Mouse (Mus musculus): ENCODE data around the gene Arhgef6.

DNA sequence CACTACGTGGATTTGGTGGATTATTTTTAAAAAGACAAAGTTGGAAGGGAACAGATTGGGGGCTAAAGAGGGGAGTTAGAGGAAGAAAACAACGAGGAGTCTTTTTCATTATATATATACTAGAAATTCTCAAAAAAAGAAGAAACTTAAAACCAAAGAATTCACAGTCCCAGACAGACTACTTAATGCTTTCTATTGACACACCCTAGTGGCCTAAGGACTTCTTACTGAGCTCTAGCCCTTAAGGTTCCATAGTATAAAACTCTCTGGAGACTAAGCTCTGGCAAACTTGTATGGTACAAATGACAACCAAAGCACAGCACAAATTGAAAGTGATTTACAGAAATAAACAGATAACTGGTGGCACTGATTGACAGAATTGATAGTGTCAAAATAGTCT lies 35.5 kb upstream of the Arhgef6 start:
- TF ChIP-seq CTCF (IDR thresholded peaks at IDR 0.05; ENCODE audit: insufficient read depth, low read depth, low read length), result no peak
- no peak for TF ChIP-seq POLR2A (IDR thresholded peaks at IDR 0.05; ENCODE audit: insufficient read depth, low read depth, low read length)

All from olfactory bulb, adult 2 months (tissue).